Mouse (Mus musculus) CH12.LX (cell line): ENCODE measurements around the gene Kif3b. TPM values are rescaled to one million over a fixed set of nuclear protein-coding genes. Genes with fewer than 3 reads are reported as not detected.

ENCODE experiments used
- DNase-seq: peaks from one replicate; pipeline ENCODE4 v3.0.0-alpha.2; 2013; ENCODE audit errors: extremely low read depth
- H3K27ac ChIP-seq: 2 replicates; pipeline ENCODE4 v1.5.1; 2012; ENCODE audit warnings: low read depth, mild to moderate bottlenecking, control low read depth, moderate library complexity; ENCODE audit not compliant: insufficient read depth
- H3K27me3 ChIP-seq: replicated peaks from 2 replicates; pipeline ENCODE3; 2012; ENCODE audit warnings: inconsistent platforms
- H3K36me3 ChIP-seq, 2 experiments: replicated peaks in 1 of 2; 2 replicates each; pipeline versions ENCODE3 to v1.6.1; 2012; ENCODE audit warnings: inconsistent platforms in 1 of 2, low read length in 1 of 2, mild to moderate bottlenecking in 1 of 2, mixed read lengths in 1 of 2, moderate library complexity in 1 of 2; ENCODE audit not compliant: control insufficient read depth in 1 of 2, insufficient read depth in 1 of 2
- H3K4me1 ChIP-seq, 2 experiments: 2 replicates each; pipeline ENCODE4 v1.6.1; 2012; ENCODE audit warnings: inconsistent platforms in 1 of 2, moderate library complexity in 1 of 2; ENCODE audit not compliant: insufficient read depth in 2 of 2, control insufficient read depth in 1 of 2
- H3K4me2 ChIP-seq: 2 replicates; pipeline ENCODE4 v1.6.1; 2012; ENCODE audit warnings: low read depth, mild to moderate bottlenecking, control low read depth; ENCODE audit not compliant: poor library complexity, insufficient read depth, severe bottlenecking
- H3K4me3 ChIP-seq, 3 experiments: fragments of 150-350 bp in 1 of 3; sonication (generic) in 1 of 3; replicated peaks in 1 of 3; 2 replicates each; pipeline versions ENCODE3 to v1.5.1; 2011 to 2012; ENCODE audit warnings: low read depth in 2 of 3, low read length in 2 of 3, mild to moderate bottlenecking in 2 of 3, moderate library complexity in 2 of 3, control low read depth in 1 of 3, improper control_type of control experiment in 1 of 3, inconsistent platforms in 1 of 3, mixed read lengths in 1 of 3; ENCODE audit not compliant: poor library complexity in 1 of 3
- H3K79me2 ChIP-seq: replicated peaks from 2 replicates; pipeline ENCODE4 v1.6.1; 2012; ENCODE audit warnings: mild to moderate bottlenecking, moderate library complexity; ENCODE audit not compliant: control insufficient read depth, poor library complexity, insufficient read depth, severe bottlenecking; ENCODE audit errors: extremely low read depth
- H3K9ac ChIP-seq: 2 replicates; pipeline ENCODE4 v1.6.1; 2012; ENCODE audit warnings: low read depth, mild to moderate bottlenecking, control low read depth, moderate library complexity; ENCODE audit not compliant: insufficient read depth
- H3K9me3 ChIP-seq: replicated peaks from 2 replicates; pipeline ENCODE3; 2012; ENCODE audit warnings: low read length, inconsistent platforms, mixed read lengths
- BHLHE40 ChIP-seq: IDR thresholded peaks from 2 replicates; pipeline ENCODE4 v1.6.1; 2011; ENCODE audit warnings: mild to moderate bottlenecking, low read depth, low read length, improper control_type of control experiment
- CHD2 ChIP-seq: IDR thresholded peaks from 2 replicates; pipeline ENCODE4 v1.6.1; 2011; ENCODE audit warnings: low read length, improper control_type of control experiment
- E2F4 ChIP-seq: IDR thresholded peaks from 2 replicates; pipeline ENCODE4 v1.6.1; 2011; ENCODE audit warnings: low read depth, low read length, improper control_type of control experiment; ENCODE audit not compliant: insufficient replicate concordance
- ELF1 ChIP-seq: IDR thresholded peaks from 2 replicates; pipeline ENCODE4 v1.6.1; 2014; ENCODE audit warnings: low read depth, mild to moderate bottlenecking, inconsistent platforms, low read length, improper control_type of control experiment
- ETS1 ChIP-seq: conservative IDR thresholded peaks from 2 replicates; pipeline ENCODE4 v1.6.1; 2012; ENCODE audit warnings: low read depth, mild to moderate bottlenecking, inconsistent platforms, low read length, improper control_type of control experiment, moderate library complexity
- GABPA ChIP-seq: IDR thresholded peaks from 2 replicates; pipeline ENCODE4 v1.6.1; 2012; ENCODE audit warnings: low read depth, low read length, improper control_type of control experiment, inconsistent platforms; ENCODE audit not compliant: insufficient replicate concordance
- HCFC1 ChIP-seq: IDR thresholded peaks from 2 replicates; pipeline ENCODE4 v1.6.1; 2012; ENCODE audit warnings: low read depth, mild to moderate bottlenecking, inconsistent platforms, low read length, improper control_type of control experiment
- IRF4 ChIP-seq: IDR thresholded peaks from 2 replicates; pipeline ENCODE4 v1.6.1; 2014; ENCODE audit warnings: low read depth, mild to moderate bottlenecking, inconsistent platforms, low read length, improper control_type of control experiment
- JUN ChIP-seq: IDR thresholded peaks from 2 replicates; pipeline ENCODE4 v1.6.1; 2011; ENCODE audit warnings: low read depth, mild to moderate bottlenecking, low read length, improper control_type of control experiment, moderate library complexity; ENCODE audit not compliant: insufficient read depth
- JUND ChIP-seq: conservative IDR thresholded peaks from 2 replicates; pipeline ENCODE4 v1.6.1; 2011; ENCODE audit warnings: low read depth, low read length, improper control_type of control experiment
- MAFK ChIP-seq: IDR thresholded peaks from 2 replicates; pipeline ENCODE4 v1.6.1; 2011; ENCODE audit warnings: low read length, improper control_type of control experiment; ENCODE audit not compliant: insufficient replicate concordance
- MAX ChIP-seq: IDR thresholded peaks from 2 replicates; pipeline ENCODE4 v1.6.1; 2011; ENCODE audit warnings: low read length, improper control_type of control experiment
- MAZ ChIP-seq: IDR thresholded peaks from 2 replicates; pipeline ENCODE4 v1.6.1; 2012; ENCODE audit warnings: low read depth, mild to moderate bottlenecking, inconsistent platforms, low read length, improper control_type of control experiment, moderate library complexity
- MEF2A ChIP-seq: IDR thresholded peaks from 2 replicates; pipeline ENCODE4 v1.6.1; 2014; ENCODE audit warnings: low read depth, mild to moderate bottlenecking, inconsistent platforms, low read length, improper control_type of control experiment, borderline replicate concordance
- MYC ChIP-seq: IDR thresholded peaks from 2 replicates; pipeline ENCODE4 v1.6.1; 2011; ENCODE audit warnings: low read depth, mild to moderate bottlenecking, improper control_type of control experiment, low read length
- NRF1 ChIP-seq: IDR thresholded peaks from 2 replicates; pipeline ENCODE4 v1.6.1; 2014; ENCODE audit warnings: low read depth, mild to moderate bottlenecking, inconsistent platforms, low read length, improper control_type of control experiment, moderate library complexity
- POLR2A ChIP-seq: IDR thresholded peaks from 2 replicates; pipeline ENCODE4 v1.6.1; 2011; ENCODE audit warnings: low read depth, mild to moderate bottlenecking, improper control_type of control experiment, low read length
- SIN3A ChIP-seq: IDR thresholded peaks from 2 replicates; pipeline ENCODE4 v1.6.1; 2012; ENCODE audit warnings: low read length, improper control_type of control experiment, inconsistent platforms
- TBP ChIP-seq: conservative IDR thresholded peaks from 2 replicates; pipeline ENCODE4 v1.6.1; 2011; ENCODE audit warnings: low read depth, low read length, improper control_type of control experiment
- TCF12 ChIP-seq: IDR thresholded peaks from 2 replicates; pipeline ENCODE4 v1.6.1; 2014; ENCODE audit warnings: low read depth, mild to moderate bottlenecking, inconsistent platforms, low read length, improper control_type of control experiment
- USF2 ChIP-seq: conservative IDR thresholded peaks from 2 replicates; pipeline ENCODE4 v1.6.1; 2011; ENCODE audit warnings: low read depth, low read length, improper control_type of control experiment
- ZC3H11A ChIP-seq: IDR thresholded peaks from 2 replicates; pipeline ENCODE4 v1.6.1; 2012; ENCODE audit warnings: low read depth, mild to moderate bottlenecking, inconsistent platforms, low read length, improper control_type of control experiment
- ZNF384 ChIP-seq: IDR thresholded peaks from 2 replicates; pipeline ENCODE4 v1.6.1; 2012; ENCODE audit warnings: low read depth, low read length, improper control_type of control experiment, inconsistent platforms
- dilution Hi-C: fragments of 300-500 bp; cut with MboI; formaldehyde crosslinking; loops from 2 replicates; pipeline ENCODE4 v1.14.3; 2020; ENCODE audit warnings: low sequenced_read_pairs; ENCODE audit not compliant: extremely low pct_unique_long_range_greater_than_20kb, extremely low pct_ligation_motif_present
- in situ Hi-C: fragments of 300-500 bp; cut with MboI; formaldehyde crosslinking; loops from 3 replicates; pipeline ENCODE4 v1.14.3; 2019; ENCODE audit warnings: low sequenced_read_pairs, low pct_ligation_motif_present, low pct_unique_long_range_greater_than_20kb, mixed read lengths
- polyA plus RNA-seq: library from polyadenylated mRNA; unstranded; fragments of >175 nt; gene quantifications from 2 replicates; pipeline ENCODE4 v1.2.1, GENCODE M21; 2012; ENCODE audit warnings: low read depth; ENCODE audit not compliant: insufficient read length
- total RNA-seq, 2 experiments: library from RNA; depleted of rRNA; stranded (reverse); fragments of 300-350 nt in 1 of 2; fragments of >200 nt in 1 of 2; gene quantifications; 2 replicates each; pipeline ENCODE4 v1.2.3; 2012 to 2014

Gene Kif3b
- total and polyA plus RNA-seq, 3 experiments, result 8.5 to 16.5 (median 10.6) TPM

DNA sequence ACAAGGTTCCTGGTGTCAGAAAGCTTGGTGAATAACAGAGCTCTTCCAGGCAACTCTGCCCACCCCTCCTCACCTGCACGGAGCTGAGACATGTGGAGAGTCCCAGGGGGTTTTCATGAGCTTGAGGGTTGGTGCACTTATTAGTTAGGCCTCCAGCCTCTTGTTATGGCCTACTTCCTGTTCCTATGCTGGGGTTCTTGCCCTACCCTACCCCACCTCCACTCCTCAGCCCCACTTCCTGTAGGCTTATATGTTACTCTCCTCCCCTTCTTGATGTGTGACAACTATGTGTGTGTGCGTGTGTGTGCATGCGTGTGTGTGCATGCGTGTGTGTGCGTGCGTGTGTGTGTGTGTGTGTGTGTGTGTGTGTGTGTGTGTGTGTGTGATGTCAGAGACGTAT is 28.2 kb upstream of the Kif3b start:
- DNase-seq, result peak; percentile 78
- in situ Hi-C loops, result no loop called here
- Histone ChIP-seq H3K4me1 (peaks cover 31 to 85% of the 10 kb centered on the region in 2 experiments), H3K4me3 (peak overlapping the region in 1 of 3 experiments; percentile 43), H3K27me3 (no peaks in the 10 kb centered on the region), H3K9ac (no peak overlapping the region), H3K36me3 (peaks cover 50 to 64% of the 10 kb centered on the region in 2 experiments), H3K4me2 (0 out of 2 replicates have a peak overlapping the region, but pooled peaks have one; percentile 6), H3K9me3 (peaks cover 12% of the 10 kb centered on the region), H3K27ac (peak overlapping the region; percentile 89), H3K79me2 (no peaks in the 10 kb centered on the region)
- TF ChIP-seq MAZ, result 0 out of 2 replicates have a peak, but pooled peaks have one; percentile 51
- peak; percentile 46; the same call in 1 of the 2 replicates for TF ChIP-seq IRF4
- no peak for TF ChIP-seq JUND
- TF ChIP-seq ZC3H11A, result no peak
- TF ChIP-seq JUN, result no peak
- 0 out of 2 replicates have a peak, but pooled peaks have one; percentile 29 for TF ChIP-seq POLR2A
- peak; percentile 46; the same call in 1 of the 2 replicates for TF ChIP-seq SIN3A
- TF ChIP-seq TCF12, result peak; percentile 77
- TF ChIP-seq E2F4, result no peak
- peak; percentile 84 for TF ChIP-seq ELF1
- no peak for TF ChIP-seq ZNF384
- TF ChIP-seq MAX, result peak; percentile 56; the same call in 1 of the 2 replicates
- TF ChIP-seq ETS1, result peak; percentile 65
- peak; percentile 38; the same call in 1 of the 2 replicates for TF ChIP-seq BHLHE40
- peak; percentile 83 for TF ChIP-seq MYC
- TF ChIP-seq MEF2A, result peak; percentile 38; the same call in 1 of the 2 replicates
- TF ChIP-seq HCFC1, result peak; percentile 57
- no peak for TF ChIP-seq NRF1
- no peak for TF ChIP-seq USF2
- no peak for TF ChIP-seq GABPA
- no peak for TF ChIP-seq TBP
- TF ChIP-seq CHD2, result peak; percentile 48
- TF ChIP-seq MAFK, result no peak
- dilution Hi-C loops, result no loop called here
